Mouse (Mus musculus): Measurements from ENCODE around the gene Smim22. TPM values are rescaled to one million over a fixed set of nuclear protein-coding genes. Genes with fewer than 3 reads are reported as not detected.

Smim22 gene
- not detected in 2 replicates for polyA plus RNA-seq (2012; ENCODE audit: low replicate concordance)

GRCm38 (mm10) chr16:5007067-5007466 is at the start of gene Smim22:
Smim22 (plus strand) TSS chr16:5007288.

GRCm38 (mm10) chr16:4963797-4964709 is 43.0 kb upstream of the Smim22 start, which contains the start of gene Anks3:
Anks3 (minus strand) TSS chr16:4964205.

GRCm38 (mm10) chr16:4997553-4997952 is 9.5 kb upstream of the Smim22 start, which contains the start of gene Sept12:
Sept12 (minus strand) TSS chr16:4997852.

GRCm38 (mm10) chr16:5013054-5013838 is 6.2 kb downstream of the Smim22 start, which contains the start of gene Rogdi:
Rogdi (minus strand) TSS chr16:5013553.

GRCm38 (mm10) chr16:5049774-5050234 is 42.7 kb downstream of the Smim22 start, which contains the start of the genes Glyr1 and Ubn1:
Glyr1 (minus strand) TSS chr16:5049863.
Ubn1 (plus strand) TSS chr16:5050057.

Other genes with a start within 250 kb of the Smim22 start
- 13.9 and 61.9 TPM in 2 replicates for gene Cdip1, start 217.0 kb upstream of the Smim22 start, polyA plus RNA-seq (2012; ENCODE audit: low replicate concordance)
- not detected in 2 replicates for gene 4930562C15Rik, start 171.9 kb upstream of the Smim22 start, polyA plus RNA-seq (2012; ENCODE audit: low replicate concordance)
- 144 and 197 TPM in 2 replicates for gene Ubald1, start 127.0 kb upstream of the Smim22 start, polyA plus RNA-seq (2012; ENCODE audit: low replicate concordance)
- 16.4 and 27.2 TPM in 2 replicates for gene Mgrn1, start 121.0 kb upstream of the Smim22 start, polyA plus RNA-seq (2012; ENCODE audit: low replicate concordance)
- 11.1 and 27.0 TPM in 2 replicates for gene Nudt16l1, start 68.5 kb upstream of the Smim22 start, polyA plus RNA-seq (2012; ENCODE audit: low replicate concordance)
- gene Anks3, start 43.1 kb upstream of the Smim22 start, polyA plus RNA-seq (2012; ENCODE audit: low replicate concordance), result 20.5 and 42.1 TPM in 2 replicates
- gene Sept12, start 9.4 kb upstream of the Smim22 start, polyA plus RNA-seq (2012; ENCODE audit: low replicate concordance), result not detected in 2 replicates
- gene Rogdi, start 6.3 kb downstream of the Smim22 start, polyA plus RNA-seq (2012; ENCODE audit: low replicate concordance), result 25.5 and 29.2 TPM in 2 replicates
- gene Glyr1, start 42.6 kb downstream of the Smim22 start, polyA plus RNA-seq (2012; ENCODE audit: low replicate concordance), result 7.0 and 23.1 TPM in 2 replicates
- 13.9 and 28.7 TPM in 2 replicates for gene Ubn1, start 42.8 kb downstream of the Smim22 start, polyA plus RNA-seq (2012; ENCODE audit: low replicate concordance)
- gene Ppl, start 125.1 kb downstream of the Smim22 start, polyA plus RNA-seq (2012; ENCODE audit: low replicate concordance), result 0.17 and 0.30 TPM in 2 replicates
- 0.02 TPM in 1 of 2 replicates, not detected in the other for gene Sec14l5, start 139.8 kb downstream of the Smim22 start, polyA plus RNA-seq (2012; ENCODE audit: low replicate concordance)
- 33.3 and 36.0 TPM in 2 replicates for gene Nagpa, start 196.7 kb downstream of the Smim22 start, polyA plus RNA-seq (2012; ENCODE audit: low replicate concordance)
- 0.12 and 0.72 TPM in 2 replicates for gene AU021092, start 215.0 kb downstream of the Smim22 start, polyA plus RNA-seq (2012; ENCODE audit: low replicate concordance)
- 8.2 and 21.3 TPM in 2 replicates for gene Alg1, start 226.3 kb downstream of the Smim22 start, polyA plus RNA-seq (2012; ENCODE audit: low replicate concordance)
- gene Eef2kmt, start 248.7 kb downstream of the Smim22 start, polyA plus RNA-seq (2012; ENCODE audit: low replicate concordance), result 3.1 and 5.3 TPM in 2 replicates

Data from leukemia stem cell, adult 10-12 weeks (primary cell).